Mouse (Mus musculus) thymus, postnatal 14 days (tissue): ENCODE measurements around the gene Gm20388.

Experiments used
- DNase-seq: peaks from one replicate; pipeline ENCODE4 v3.0.0; 2021

Gene Gm20388

GRCm38 (mm10) chr8:122049266-122049665 lies 2138.6 kb downstream of the Gm20388 start:
- DNase-seq: no peak

- no peak for DNase-seq
These were observed 2139.3 kb downstream of the Gm20388 start for GRCm38 (mm10) chr8:122049923-122050322.

- no peak for DNase-seq
These were observed 2140.0 kb downstream of the Gm20388 start for GRCm38 (mm10) chr8:122050620-122051019.

- no peak for DNase-seq
These were observed 2144.7 kb downstream of the Gm20388 start for GRCm38 (mm10) chr8:122055321-122055720.

GRCm38 (mm10) chr8:122056113-122056512 lies 2145.5 kb downstream of the Gm20388 start:
- DNase-seq: no peak

- DNase-seq: no peak
These were observed 2146.2 kb downstream of the Gm20388 start for GRCm38 (mm10) chr8:122056882-122057281.

GRCm38 (mm10) chr8:122058510-122058909 lies 2147.9 kb downstream of the Gm20388 start:
- DNase-seq: no peak

GRCm38 (mm10) chr8:122058951-122059350 lies 2148.3 kb downstream of the Gm20388 start:
- no peak for DNase-seq

- no peak for DNase-seq
These were observed 2152.0 kb downstream of the Gm20388 start for GRCm38 (mm10) chr8:122062508-122063223.

- DNase-seq: no peak
These were observed 2153.7 kb downstream of the Gm20388 start for GRCm38 (mm10) chr8:122064353-122064752.

GRCm38 (mm10) chr8:122067783-122068505 lies 2157.3 kb downstream of the Gm20388 start:
- no peak for DNase-seq

GRCm38 (mm10) chr8:122068609-122069008 lies 2158.0 kb downstream of the Gm20388 start:
- DNase-seq: no peak

- DNase-seq: no peak
These were observed 2158.6 kb downstream of the Gm20388 start for GRCm38 (mm10) chr8:122069281-122069680.

- no peak for DNase-seq
These were observed 2160.6 kb downstream of the Gm20388 start for GRCm38 (mm10) chr8:122071193-122071592.

- no peak for DNase-seq
These were observed 2163.3 kb downstream of the Gm20388 start for GRCm38 (mm10) chr8:122073964-122074363.

GRCm38 (mm10) chr8:122074442-122074841 lies 2163.8 kb downstream of the Gm20388 start:
- no peak for DNase-seq

GRCm38 (mm10) chr8:122074977-122075376 lies 2164.3 kb downstream of the Gm20388 start:
- no peak for DNase-seq

- DNase-seq: no peak
These were observed 2165.7 kb downstream of the Gm20388 start for GRCm38 (mm10) chr8:122076183-122076842.

GRCm38 (mm10) chr8:122078321-122078720 lies 2167.7 kb downstream of the Gm20388 start:
- no peak for DNase-seq

- DNase-seq: no peak
These were observed 2168.5 kb downstream of the Gm20388 start for GRCm38 (mm10) chr8:122079093-122079492.

- no peak for DNase-seq
These were observed 2169.7 kb downstream of the Gm20388 start for GRCm38 (mm10) chr8:122080347-122080746.

GRCm38 (mm10) chr8:122083401-122083800 lies 2172.8 kb downstream of the Gm20388 start:
- DNase-seq: no peak

GRCm38 (mm10) chr8:122084145-122084544 lies 2173.5 kb downstream of the Gm20388 start:
- no peak for DNase-seq
